Mouse (Mus musculus) midbrain, embryonic 12.5 days (tissue): Measurements from ENCODE around the gene Pde2a. TPM values are rescaled to one million over a fixed set of nuclear protein-coding genes. Genes with fewer than 3 reads are reported as not detected.

Source experiments
- ATAC-seq: fragments of 200-750 bp; cut with Nextera tagmentation; 2 replicates; pipeline ENCODE4 v1.8.0; 2017; ENCODE audit warnings: low read depth, moderate TSS enrichment, moderate library complexity; ENCODE audit not compliant: low FRiP score
- H3K27ac ChIP-seq: fragments of 300-500 bp; sonication (generic); replicated peaks from 2 replicates; pipeline ENCODE4 v1.5.1; 2016; ENCODE audit warnings: mild to moderate bottlenecking
- H3K27me3 ChIP-seq: fragments of 300-500 bp; sonication (generic); 2 replicates; pipeline ENCODE4 v1.6.1; 2016; ENCODE audit warnings: mild to moderate bottlenecking
- H3K36me3 ChIP-seq: fragments of 300-500 bp; sonication (generic); 2 replicates; pipeline ENCODE4 v1.6.1; 2016
- H3K4me1 ChIP-seq: fragments of 300-500 bp; sonication (generic); 2 replicates; pipeline ENCODE4 v1.6.1; 2016
- H3K4me2 ChIP-seq: fragments of 300-500 bp; sonication (generic); replicated peaks from 2 replicates; pipeline ENCODE4 v1.6.1; 2016; ENCODE audit warnings: mild to moderate bottlenecking, moderate library complexity
- H3K4me3 ChIP-seq: fragments of 300-500 bp; sonication (generic); 2 replicates; pipeline ENCODE4 v1.5.1; 2016; ENCODE audit warnings: mild to moderate bottlenecking
- H3K9ac ChIP-seq: fragments of 300-500 bp; sonication (generic); replicated peaks from 2 replicates; pipeline ENCODE4 v1.6.1; 2016; ENCODE audit warnings: mild to moderate bottlenecking, moderate library complexity
- H3K9me3 ChIP-seq: fragments of 300-500 bp; sonication (generic); 2 replicates; pipeline ENCODE4 v1.6.1; 2016; ENCODE audit warnings: mild to moderate bottlenecking
- WGBS: fragments of 180-500 bp; shearing (Covaris S2); methylation state at CpG from one replicate; pipeline ENCODE4 v1.1.7; 2016; 5-methylcytosine and 5-hydroxymethylcytosine counted together
- polyA plus RNA-seq: library from polyadenylated mRNA; unstranded; fragments of >200 nt; fragmentation: Nextera tagmentation; extraction: Ambion mirVana; gene quantifications from 2 replicates; pipeline ENCODE4 v1.2.1, GENCODE M21; 2016

Pde2a gene
- polyA plus RNA-seq, 1 experiment from 2014 or later, result 16.1 TPM

GRCm38 (mm10) chr7:101465392-101465791 lies 43.9 kb downstream of the Pde2a start:
- Histone ChIP-seq H3K27me3 (peaks cover 2% of the 10 kb centered on the region; the same call in 1 of the 2 replicates), H3K36me3 (no peaks in the 10 kb centered on the region), H3K4me2 (no peak overlapping the region), H3K9me3 (no peaks in the 10 kb centered on the region), H3K27ac (no peak overlapping the region), H3K9ac (no peak overlapping the region), H3K4me1 (peaks cover 8% of the 10 kb centered on the region; the same call in 1 of the 2 replicates), H3K4me3 (no peak overlapping the region)
- 55% methylated on average over 14 of the region's 14 CpGs for WGBS
- ATAC-seq, result no peak

- 80% methylated on average over 8 of the region's 8 CpGs for WGBS
- no peaks in the 10 kb centered on the region for H3K9me3 ChIP-seq
- H3K27me3 ChIP-seq, result no peaks in the 10 kb centered on the region
- H3K9ac ChIP-seq, result no peak overlapping the region
- no peak overlapping the region for H3K4me2 ChIP-seq
- no peaks in the 10 kb centered on the region for H3K36me3 ChIP-seq
- H3K27ac ChIP-seq, result no peak overlapping the region
- H3K4me3 ChIP-seq, result no peak overlapping the region
- ATAC-seq, result no peak
- H3K4me1 ChIP-seq, result peaks cover 8% of the 10 kb centered on the region; the same call in 1 of the 2 replicates
These were observed 44.5 kb downstream of the Pde2a start for GRCm38 (mm10) chr7:101465850-101466580.

- Histone ChIP-seq H3K4me2 (no peak overlapping the region), H3K36me3 (no peaks in the 10 kb centered on the region), H3K9me3 (no peaks in the 10 kb centered on the region)
These were observed 45.1 kb downstream of the Pde2a start for GRCm38 (mm10) chr7:101466581-101467081.

GRCm38 (mm10) chr7:101471423-101471822 lies 49.9 kb downstream of the Pde2a start:
- Histone ChIP-seq H3K4me3 (no peak overlapping the region), H3K9me3 (no peaks in the 10 kb centered on the region), H3K36me3 (no peaks in the 10 kb centered on the region), H3K9ac (no peak overlapping the region), H3K4me1 (no peaks in the 10 kb centered on the region; the same call in 1 of the 2 replicates), H3K27me3 (no peaks in the 10 kb centered on the region), H3K27ac (no peak overlapping the region), H3K4me2 (no peak overlapping the region)
- ATAC-seq, result no peak
- WGBS, result 100% methylated on average over 2 of the region's 2 CpGs

More at GRCm38 (mm10) chr7:101466581-101467081, 45.1 kb downstream of the Pde2a start:
- Histone ChIP-seq H3K4me3 (no peak overlapping the region), H3K27me3 (no peaks in the 10 kb centered on the region), H3K9ac (no peak overlapping the region), H3K27ac (no peak overlapping the region), H3K4me1 (peaks cover 8% of the 10 kb centered on the region; the same call in 1 of the 2 replicates)
- ATAC-seq, result no peak
- 88% methylated on average over 6 of the region's 6 CpGs for WGBS

GRCm38 (mm10) chr7:101471968-101472480 lies 50.5 kb downstream of the Pde2a start:
- no peaks in the 10 kb centered on the region; the same call in 1 of the 2 replicates for H3K4me1 ChIP-seq
- H3K36me3 ChIP-seq, result no peaks in the 10 kb centered on the region
- H3K4me2 ChIP-seq, result no peak overlapping the region
- no peak for ATAC-seq
- H3K4me3 ChIP-seq, result no peak overlapping the region
- H3K9ac ChIP-seq, result no peak overlapping the region
- no peaks in the 10 kb centered on the region for H3K9me3 ChIP-seq
- no peak overlapping the region for H3K27ac ChIP-seq
- no peaks in the 10 kb centered on the region for H3K27me3 ChIP-seq
- WGBS, result 61% methylated on average over 3 of the region's 3 CpGs

DNA sequence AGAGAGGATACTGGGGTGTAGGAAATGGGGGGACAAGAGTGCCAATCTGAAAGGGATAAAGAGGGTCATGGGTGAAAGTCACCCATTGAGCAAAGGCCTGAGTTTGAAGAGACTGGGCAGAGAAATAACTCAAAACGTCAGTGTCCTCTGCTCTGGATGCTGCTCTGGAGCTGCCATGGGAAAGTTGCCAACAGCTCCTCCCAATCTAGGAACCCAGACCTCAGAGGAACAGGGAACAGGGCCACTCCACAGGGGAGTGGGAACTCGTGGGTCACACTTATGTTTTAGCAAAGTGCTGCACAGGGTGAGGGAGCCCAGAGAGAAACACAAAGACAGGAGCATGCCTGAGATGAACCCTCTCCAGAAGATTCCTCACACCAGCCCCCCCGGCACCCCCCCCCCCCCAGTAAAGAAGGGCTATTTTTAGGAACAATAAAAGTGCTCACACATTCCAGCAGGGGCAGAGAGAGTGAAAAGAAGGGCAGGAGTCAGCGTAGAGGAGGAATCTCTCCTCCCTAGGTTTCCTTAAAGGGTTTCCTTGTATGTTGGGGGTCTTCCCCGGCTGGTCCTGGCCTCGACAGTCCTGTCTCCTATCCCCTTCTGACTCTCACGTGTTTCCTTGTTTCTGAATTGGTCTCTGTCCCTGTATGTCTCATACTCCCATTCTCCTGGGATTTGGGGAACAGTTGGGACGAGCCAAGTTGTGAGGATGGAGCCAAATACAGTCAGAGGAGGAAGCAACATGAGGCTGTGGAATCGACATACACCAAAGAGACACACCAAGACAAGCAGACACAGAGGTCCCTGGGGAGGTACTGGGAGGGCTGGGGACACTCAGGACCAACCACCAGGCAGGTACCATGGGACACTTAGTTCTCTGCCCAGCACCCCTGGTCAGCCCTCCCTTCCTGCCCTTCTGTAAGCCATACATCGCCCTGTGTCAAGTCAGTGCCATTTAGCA lies 51.4 kb downstream of the Pde2a start:
- H3K27me3 ChIP-seq, result no peaks in the 10 kb centered on the region
- WGBS, result 65% methylated on average over 10 of the region's 10 CpGs
- H3K4me3 ChIP-seq, result no peak overlapping the region
- no peak overlapping the region for H3K9ac ChIP-seq
- no peak overlapping the region for H3K27ac ChIP-seq
- no peaks in the 10 kb centered on the region for H3K9me3 ChIP-seq
- no peak for ATAC-seq
- H3K4me1 ChIP-seq, result no peaks in the 10 kb centered on the region; the same call in 1 of the 2 replicates
- H3K4me2 ChIP-seq, result no peak overlapping the region
- no peaks in the 10 kb centered on the region for H3K36me3 ChIP-seq

DNA sequence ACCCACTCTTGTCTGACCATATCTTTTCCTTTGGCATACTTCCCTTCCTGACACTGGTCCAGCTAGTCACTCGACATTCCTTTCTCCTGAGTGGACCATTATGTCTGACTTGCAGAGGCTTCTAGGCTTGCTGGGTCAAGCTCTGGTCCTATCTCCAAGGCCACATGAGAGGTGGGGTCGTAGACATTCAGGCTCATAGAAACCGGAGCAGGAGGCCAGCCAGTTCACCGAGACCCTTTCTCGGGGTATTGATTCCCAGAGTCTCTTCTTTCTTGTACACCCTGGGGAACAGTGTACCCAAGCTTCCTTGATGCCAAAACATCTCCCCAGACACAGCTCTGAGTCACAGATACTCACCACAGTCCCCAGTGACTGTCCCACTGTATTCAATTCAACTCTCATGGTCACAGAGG lies 52.9 kb downstream of the Pde2a start:
- Histone ChIP-seq H3K27me3 (no peaks in the 10 kb centered on the region), H3K4me1 (no peaks in the 10 kb centered on the region; the same call in 1 of the 2 replicates), H3K27ac (no peak overlapping the region), H3K36me3 (no peaks in the 10 kb centered on the region), H3K4me3 (no peak overlapping the region), H3K9ac (no peak overlapping the region), H3K4me2 (no peak overlapping the region), H3K9me3 (no peaks in the 10 kb centered on the region)
- 92% methylated on average over 5 of the region's 5 CpGs for WGBS
- no peak for ATAC-seq

DNA sequence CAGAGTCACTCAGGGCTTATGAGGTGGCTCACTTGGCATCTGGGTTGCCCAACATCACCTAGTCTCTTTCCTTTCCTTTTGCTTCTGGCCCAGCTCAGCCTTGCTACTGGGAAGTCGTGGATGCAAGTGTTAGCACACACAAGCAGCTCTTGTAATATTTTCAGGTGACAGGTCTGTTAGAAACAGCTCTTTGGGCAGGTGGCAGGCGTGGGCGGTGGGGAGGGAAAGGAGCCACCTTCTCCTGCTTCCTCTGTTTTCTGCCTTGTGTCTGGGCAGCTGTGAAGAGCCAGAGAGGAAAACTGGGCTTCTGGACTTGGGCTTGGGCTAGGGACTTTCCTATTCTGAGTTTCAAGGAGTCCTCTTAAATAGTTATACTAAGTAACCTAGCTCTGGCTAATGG lies 54.5 kb downstream of the Pde2a start:
- H3K27ac ChIP-seq, result no peak overlapping the region
- H3K27me3 ChIP-seq, result no peaks in the 10 kb centered on the region
- H3K9ac ChIP-seq, result no peak overlapping the region
- WGBS, result 80% methylated on average over 3 of the region's 3 CpGs
- no peak overlapping the region for H3K4me2 ChIP-seq
- H3K4me1 ChIP-seq, result no peaks in the 10 kb centered on the region; the same call in 1 of the 2 replicates
- ATAC-seq, result no peak
- no peaks in the 10 kb centered on the region for H3K9me3 ChIP-seq
- H3K4me3 ChIP-seq, result no peak overlapping the region
- H3K36me3 ChIP-seq, result no peaks in the 10 kb centered on the region

DNA sequence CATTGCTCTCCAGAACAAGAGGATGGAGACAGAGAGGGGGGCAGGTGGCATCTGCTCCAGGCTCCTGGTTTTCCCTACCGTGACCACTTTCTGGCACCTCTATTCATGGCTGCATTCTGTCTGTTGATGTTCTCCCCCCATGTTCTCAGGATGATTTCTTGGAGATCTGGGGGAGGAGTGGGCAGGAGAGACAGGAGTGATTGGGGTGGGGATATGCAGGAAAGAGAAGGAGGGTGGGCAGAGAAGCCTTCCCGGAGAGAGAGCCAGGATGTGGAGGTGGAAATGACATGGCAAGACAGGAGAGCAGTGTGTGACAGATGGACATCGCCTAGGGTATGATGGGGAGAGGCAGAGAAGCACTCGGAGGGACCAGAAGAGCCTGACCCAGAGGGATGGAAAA lies 55.0 kb downstream of the Pde2a start:
- H3K4me1 ChIP-seq, result no peaks in the 10 kb centered on the region; the same call in 1 of the 2 replicates
- no peaks in the 10 kb centered on the region for H3K36me3 ChIP-seq
- H3K27ac ChIP-seq, result no peak overlapping the region
- H3K9me3 ChIP-seq, result no peaks in the 10 kb centered on the region
- no peak overlapping the region for H3K4me2 ChIP-seq
- no peak overlapping the region for H3K9ac ChIP-seq
- ATAC-seq, result no peak
- H3K27me3 ChIP-seq, result no peaks in the 10 kb centered on the region
- H3K4me3 ChIP-seq, result no peak overlapping the region
- 84% methylated on average over 4 of the region's 4 CpGs for WGBS

DNA sequence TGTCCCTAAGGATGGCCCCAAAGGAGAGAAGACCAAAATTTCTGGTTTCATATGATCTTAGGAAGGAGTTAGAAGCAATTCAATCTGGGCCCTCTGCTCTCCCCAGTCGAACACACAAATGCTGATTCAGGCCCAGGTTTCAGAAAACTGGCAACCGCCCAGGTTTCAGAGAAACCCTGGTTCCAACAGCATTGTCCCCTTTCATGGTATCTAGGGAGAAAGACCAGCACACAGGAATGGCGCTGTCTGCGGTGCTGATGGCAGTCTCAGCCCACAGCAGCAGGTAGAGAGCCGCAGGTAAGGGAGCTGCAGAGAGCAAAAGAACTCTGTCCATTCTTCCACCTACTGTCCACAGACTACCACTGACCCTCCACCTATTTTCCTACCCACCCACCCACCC lies 55.7 kb downstream of the Pde2a start:
- Histone ChIP-seq H3K36me3 (no peaks in the 10 kb centered on the region), H3K4me3 (no peak overlapping the region), H3K9ac (no peak overlapping the region), H3K27me3 (no peaks in the 10 kb centered on the region), H3K4me2 (no peak overlapping the region), H3K27ac (no peak overlapping the region), H3K9me3 (no peaks in the 10 kb centered on the region), H3K4me1 (no peaks in the 10 kb centered on the region; the same call in 1 of the 2 replicates)
- no peak for ATAC-seq
- 45% methylated on average over 5 of the region's 5 CpGs for WGBS

- Histone ChIP-seq H3K4me2 (no peak overlapping the region), H3K27me3 (no peaks in the 10 kb centered on the region), H3K27ac (no peak overlapping the region), H3K36me3 (no peaks in the 10 kb centered on the region), H3K9ac (no peak overlapping the region), H3K4me1 (no peaks in the 10 kb centered on the region; the same call in 1 of the 2 replicates), H3K4me3 (no peak overlapping the region), H3K9me3 (no peaks in the 10 kb centered on the region)
- no peak for ATAC-seq
- WGBS, result 77% methylated on average over 5 of the region's 5 CpGs
These were observed 56.6 kb downstream of the Pde2a start for GRCm38 (mm10) chr7:101478099-101478498.
